Mouse (Mus musculus) macrophage (primary cell): ENCODE measurements at regions not wholly inside any gene's neighbourhood (a gene's known extent, or its start where the extent isn't known, plus 50 kb on each side); places are given as distances from the start of the nearest gene placed in this dataset.

Experiments
- H3K27ac ChIP-seq: fragments of 350-480 bp; formaldehyde crosslinking; 2 replicates; pipeline ENCODE4 v1.9.0; 2021
- H3K36me3 ChIP-seq: fragments of 350-480 bp; formaldehyde crosslinking; 2 replicates; pipeline ENCODE4 v1.9.0; 2021; ENCODE audit errors: inconsistent target
- H3K4me3 ChIP-seq: fragments of 350-480 bp; formaldehyde crosslinking; 2 replicates; pipeline ENCODE4 v1.9.0; 2021; ENCODE audit errors: inconsistent target
- H3K79me2 ChIP-seq: fragments of 350-480 bp; formaldehyde crosslinking; 2 replicates; pipeline ENCODE4 v1.9.0; 2021; ENCODE audit errors: inconsistent target
- WGBS: methylation state at CpG from one replicate; pipeline ENCODE4 v1.1.7; 2026; ENCODE audit warnings: inconsistent platforms; ENCODE audit not compliant: missing documents; 5-methylcytosine and 5-hydroxymethylcytosine counted together

DNA sequence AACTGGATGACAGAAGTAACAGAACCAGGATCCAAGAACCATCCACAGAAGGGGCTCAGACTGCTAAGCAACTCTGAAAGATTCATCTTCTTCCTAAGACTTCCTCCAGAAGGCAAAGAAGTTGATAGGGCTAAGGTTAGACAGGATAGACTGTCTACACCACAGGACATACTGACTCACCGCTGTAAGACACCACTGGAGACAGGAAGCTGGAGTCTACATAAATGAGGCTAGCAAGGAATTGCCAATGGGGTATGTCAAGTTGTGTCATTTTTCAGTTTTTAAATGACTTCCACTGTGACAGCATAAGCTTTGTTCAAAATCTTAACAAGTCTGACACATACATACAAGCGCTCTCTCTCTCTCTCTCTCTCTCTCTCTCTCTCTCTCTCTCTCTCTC lies 645.4 kb upstream of the Gm10131 start:
- Histone ChIP-seq H3K27ac (no peak overlapping the region), H3K36me3 (no peaks in the 10 kb centered on the region), H3K79me2 (no peaks in the 10 kb centered on the region), H3K4me3 (no peak overlapping the region)
- 82% methylated on average over 1 of the region's 2 CpGs for WGBS

- Histone ChIP-seq H3K27ac (no peak overlapping the region), H3K79me2 (no peaks in the 10 kb centered on the region), H3K4me3 (no peak overlapping the region), H3K36me3 (no peaks in the 10 kb centered on the region)
- 86% methylated on average over 4 of the region's 4 CpGs for WGBS
These were observed 644.6 kb upstream of the Gm10131 start for GRCm38 (mm10) chr8:34756171-34756570.

- 93% methylated on average over 3 of the region's 4 CpGs for WGBS
- Histone ChIP-seq H3K4me3 (no peak overlapping the region), H3K27ac (no peak overlapping the region), H3K79me2 (no peaks in the 10 kb centered on the region), H3K36me3 (no peaks in the 10 kb centered on the region)
These were observed 643.9 kb upstream of the Gm10131 start for GRCm38 (mm10) chr8:34755480-34755879.

GRCm38 (mm10) chr8:34753046-34753445 lies 641.5 kb upstream of the Gm10131 start:
- H3K4me3 ChIP-seq, result no peak overlapping the region
- H3K79me2 ChIP-seq, result no peaks in the 10 kb centered on the region
- WGBS, result 97% methylated on average over 8 of the region's 10 CpGs
- H3K27ac ChIP-seq, result no peak overlapping the region
- H3K36me3 ChIP-seq, result no peaks in the 10 kb centered on the region

DNA sequence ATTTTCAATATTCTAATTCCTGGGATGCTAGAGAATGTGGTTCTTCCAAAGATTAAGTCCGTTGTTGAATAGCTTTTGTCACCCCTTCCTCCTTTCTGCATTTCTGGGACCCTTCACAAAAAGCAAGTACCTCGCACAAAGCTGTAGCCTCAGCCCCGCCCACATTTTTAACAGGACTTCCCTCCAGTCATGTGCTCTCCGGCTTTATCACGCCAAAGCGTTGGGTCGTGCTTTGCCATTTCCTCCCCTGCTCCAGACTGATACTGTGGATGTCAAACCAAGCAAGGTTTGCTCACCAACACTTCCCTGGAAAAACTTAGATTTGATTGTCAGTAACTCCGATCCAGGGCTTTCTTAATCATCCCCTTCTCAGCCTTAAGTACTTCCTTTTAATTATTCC lies 637.0 kb upstream of the Gm10131 start:
- Histone ChIP-seq H3K79me2 (no peaks in the 10 kb centered on the region), H3K36me3 (no peaks in the 10 kb centered on the region), H3K27ac (no peak overlapping the region), H3K4me3 (no peak overlapping the region)
- 87% methylated on average over 8 of the region's 8 CpGs for WGBS

DNA sequence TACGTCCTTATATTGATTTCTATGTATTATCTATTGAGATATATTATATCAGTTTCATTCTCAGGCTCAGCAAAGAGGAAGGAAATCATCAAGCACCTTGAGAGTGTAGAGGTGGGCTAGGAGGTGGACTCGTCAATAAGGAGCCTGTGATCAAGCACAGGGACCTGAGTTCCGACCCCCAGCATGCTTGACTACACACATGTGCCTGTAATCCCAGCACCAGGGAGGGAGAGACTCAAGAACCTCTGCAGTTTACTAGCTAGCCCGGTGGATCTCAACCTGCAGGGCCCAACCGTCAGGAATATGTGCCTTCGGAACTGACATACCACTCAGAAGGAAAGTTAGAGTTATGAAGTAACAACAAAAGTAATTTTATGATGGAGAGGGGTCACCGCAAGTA lies 634.2 kb upstream of the Gm10131 start:
- Histone ChIP-seq H3K79me2 (no peaks in the 10 kb centered on the region), H3K36me3 (no peaks in the 10 kb centered on the region), H3K27ac (no peak overlapping the region), H3K4me3 (no peak overlapping the region)
- WGBS, result 97% methylated on average over 7 of the region's 7 CpGs

- Histone ChIP-seq H3K4me3 (no peak overlapping the region), H3K36me3 (no peaks in the 10 kb centered on the region), H3K79me2 (no peaks in the 10 kb centered on the region), H3K27ac (peak overlapping the region; percentile 40)
- 28% methylated on average over 4 of the region's 4 CpGs for WGBS
These were observed 633.1 kb upstream of the Gm10131 start for GRCm38 (mm10) chr8:34744682-34745081.

GRCm38 (mm10) chr8:34744179-34744578 lies 632.6 kb upstream of the Gm10131 start:
- H3K27ac ChIP-seq, result peak overlapping the region; percentile 40; the same call in 1 of the 2 replicates
- no peaks in the 10 kb centered on the region for H3K79me2 ChIP-seq
- no peaks in the 10 kb centered on the region for H3K36me3 ChIP-seq
- no peak overlapping the region for H3K4me3 ChIP-seq

- Histone ChIP-seq H3K36me3 (no peaks in the 10 kb centered on the region), H3K27ac (no peak overlapping the region), H3K79me2 (no peaks in the 10 kb centered on the region), H3K4me3 (no peak overlapping the region)
- 85% methylated on average over 6 of the region's 6 CpGs for WGBS
These were observed 631.6 kb upstream of the Gm10131 start for GRCm38 (mm10) chr8:34743137-34743536.

DNA sequence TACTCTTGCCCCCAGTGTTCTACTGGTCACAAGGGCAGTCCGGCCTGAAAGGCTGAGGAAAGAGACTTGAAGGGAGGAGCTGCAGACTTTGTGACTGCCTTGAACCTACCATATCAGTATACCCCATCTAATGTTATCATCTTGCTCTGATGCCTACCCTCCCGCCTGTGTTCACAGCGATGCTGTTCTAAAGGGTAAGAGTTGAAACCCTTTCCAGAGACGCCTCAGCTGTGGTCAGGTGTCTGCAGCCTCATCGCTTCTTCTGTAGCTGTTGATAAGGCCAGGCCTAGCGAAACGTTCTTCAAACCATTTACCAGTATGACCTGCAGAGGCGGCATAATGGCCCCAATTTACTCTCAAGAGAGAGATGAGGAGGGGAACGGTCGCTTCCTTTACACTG lies 629.3 kb upstream of the Gm10131 start:
- Histone ChIP-seq H3K36me3 (no peaks in the 10 kb centered on the region), H3K79me2 (no peaks in the 10 kb centered on the region), H3K4me3 (no peak overlapping the region), H3K27ac (no peak overlapping the region)
- 95% methylated on average over 10 of the region's 10 CpGs for WGBS

GRCm38 (mm10) chr8:34739836-34740804 lies 628.6 kb upstream of the Gm10131 start:
- Histone ChIP-seq H3K4me3 (no peak overlapping the region), H3K79me2 (no peaks in the 10 kb centered on the region), H3K36me3 (no peaks in the 10 kb centered on the region), H3K27ac (no peak overlapping the region)
- 52% methylated on average over 16 of the region's 16 CpGs for WGBS

- H3K4me3 ChIP-seq, result no peak overlapping the region
- 92% methylated on average over 4 of the region's 4 CpGs for WGBS
These were observed 624.7 kb upstream of the Gm10131 start for GRCm38 (mm10) chr8:34736214-34736613.

GRCm38 (mm10) chr8:34735006-34735405 lies 623.5 kb upstream of the Gm10131 start:
- no peaks in the 10 kb centered on the region for H3K36me3 ChIP-seq
- H3K27ac ChIP-seq, result no peak overlapping the region
- 79% methylated on average over 3 of the region's 4 CpGs for WGBS
- H3K4me3 ChIP-seq, result no peak overlapping the region
- no peaks in the 10 kb centered on the region for H3K79me2 ChIP-seq

More at GRCm38 (mm10) chr8:34736214-34736613, 624.7 kb upstream of the Gm10131 start:
- Histone ChIP-seq H3K36me3 (no peaks in the 10 kb centered on the region), H3K79me2 (no peaks in the 10 kb centered on the region), H3K27ac (no peak overlapping the region)

DNA sequence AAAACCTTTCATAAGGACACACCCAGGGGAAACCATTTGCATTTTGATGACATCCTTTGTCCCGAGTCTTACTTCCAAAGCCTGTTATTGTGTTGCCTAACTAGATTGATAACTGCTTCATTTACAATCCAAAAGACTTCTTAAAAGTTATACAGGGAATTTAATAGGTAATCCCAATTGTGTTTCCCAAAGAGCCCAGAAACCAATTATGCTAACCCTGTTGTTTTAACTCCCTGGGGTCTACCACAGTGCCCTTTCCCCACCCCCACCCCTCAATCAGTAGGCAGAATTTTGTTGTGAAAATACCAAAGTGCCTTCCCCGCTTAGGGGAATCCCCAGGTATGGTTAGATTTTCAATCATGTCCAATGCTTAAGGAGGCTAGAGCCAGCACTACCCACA lies 621.3 kb upstream of the Gm10131 start:
- Histone ChIP-seq H3K27ac (no peak overlapping the region), H3K36me3 (no peaks in the 10 kb centered on the region), H3K4me3 (no peak overlapping the region), H3K79me2 (no peaks in the 10 kb centered on the region)
- 42% methylated on average over 2 of the region's 2 CpGs for WGBS

DNA sequence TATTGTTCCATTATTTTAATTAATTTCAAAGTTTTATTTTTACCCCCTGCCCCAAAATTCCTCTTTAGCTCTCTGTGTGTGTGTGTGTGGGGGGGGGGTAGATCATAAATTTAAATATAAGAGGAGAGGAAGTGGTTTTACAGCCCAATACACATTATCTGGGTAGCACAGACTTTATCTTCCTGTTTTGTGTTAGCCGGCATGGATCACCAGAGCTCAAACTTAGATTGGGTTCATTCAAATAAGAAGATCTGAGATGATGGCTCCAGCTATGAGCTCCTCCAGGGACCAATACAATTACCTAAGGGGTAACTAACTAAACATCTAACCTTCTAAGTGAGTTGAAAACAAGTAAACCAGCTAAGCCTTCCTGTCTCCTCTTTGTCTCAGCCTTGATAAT lies 620.8 kb upstream of the Gm10131 start:
- Histone ChIP-seq H3K36me3 (no peaks in the 10 kb centered on the region), H3K4me3 (no peak overlapping the region), H3K27ac (no peak overlapping the region), H3K79me2 (no peaks in the 10 kb centered on the region)
- 7% methylated on average over 1 of the region's 1 CpGs for WGBS
